Mouse (Mus musculus) MEL (cell line): ENCODE data around the gene Vps52.

Experiments
- CTCF ChIP-seq, 3 experiments: IDR thresholded peaks in 2 of 3; conservative IDR thresholded peaks in 1 of 3; 2 replicates each; pipeline ENCODE4 v1.5.1; 2011 to 2012; ENCODE audit warnings: low read length in 3 of 3, low read depth in 2 of 3, mild to moderate bottlenecking in 2 of 3, improper control_type of control experiment in 1 of 3, inconsistent platforms in 1 of 3, mixed read lengths in 1 of 3, moderate library complexity in 1 of 3; ENCODE audit not compliant: control insufficient read depth in 1 of 3, insufficient read depth in 1 of 3, poor library complexity in 1 of 3, severe bottlenecking in 1 of 3
- JUND ChIP-seq: IDR thresholded peaks from 2 replicates; pipeline ENCODE4 v1.6.1; 2011; ENCODE audit warnings: low read depth, mild to moderate bottlenecking, improper control_type of control experiment, low read length
- KAT2A ChIP-seq: conservative IDR thresholded peaks from 2 replicates; pipeline ENCODE4 v1.6.1; 2012; ENCODE audit warnings: low read depth, low read length, improper control_type of control experiment, inconsistent platforms
- POLR2A ChIP-seq, 2 experiments: IDR thresholded peaks; 2 replicates each; pipeline ENCODE4 v1.6.1; 2011 to 2012; ENCODE audit warnings: low read length in 2 of 2, mild to moderate bottlenecking in 2 of 2, control low read depth in 1 of 2, improper control_type of control experiment in 1 of 2, low read depth in 1 of 2, moderate library complexity in 1 of 2; ENCODE audit not compliant: control insufficient read depth in 1 of 2, insufficient read depth in 1 of 2, poor library complexity in 1 of 2
- TCF12 ChIP-seq: IDR thresholded peaks from 2 replicates; pipeline ENCODE4 v1.6.1; 2014; ENCODE audit warnings: low read depth, mild to moderate bottlenecking, inconsistent platforms, low read length, improper control_type of control experiment, moderate library complexity
- UBTF ChIP-seq: IDR thresholded peaks from 2 replicates; pipeline ENCODE4 v1.6.1; 2012; ENCODE audit warnings: low read depth, mild to moderate bottlenecking, inconsistent platforms, low read length, improper control_type of control experiment, moderate library complexity, borderline replicate concordance; ENCODE audit not compliant: insufficient read depth
- ZC3H11A ChIP-seq: IDR thresholded peaks from 2 replicates; pipeline ENCODE4 v1.6.1; 2012; ENCODE audit warnings: low read depth, mild to moderate bottlenecking, inconsistent platforms, low read length, improper control_type of control experiment

- TF ChIP-seq JUND: no peak
- TF ChIP-seq POLR2A (IDR thresholded peaks at IDR 0.05; ENCODE audit: control insufficient read depth in 1 of 2, insufficient read depth in 1 of 2, low read depth in 1 of 2, low read length in 2 of 2, poor library complexity in 1 of 2): no peak
- TF ChIP-seq CTCF (IDR thresholded peaks at IDR 0.05 in 2 of 3, conservative IDR thresholded peaks at IDR 0.05 in 1 of 3; ENCODE audit: control insufficient read depth in 1 of 3, insufficient read depth in 1 of 3, low read depth in 2 of 3, low read length in 3 of 3, poor library complexity in 1 of 3, severe bottlenecking in 1 of 3): no peak
- no peak for TF ChIP-seq ZC3H11A
- no peak for TF ChIP-seq UBTF
- TF ChIP-seq TCF12: no peak
- no peak for TF ChIP-seq KAT2A
Measured at GRCm38 (mm10) chr17:33957493-33957892, 1.9 kb downstream of the Vps52 start.
